Mouse (Mus musculus) ES-E14 (cell line): ENCODE results near the gene Sept9. TPM values are rescaled to one million over a fixed set of nuclear protein-coding genes. Genes with fewer than 3 reads are reported as not detected.
"Not testable (repeated sequence)": the region's sequence is repeated elsewhere in the genome, so short reads cannot be mapped to it uniquely, and the experiment has no call there.

Source experiments
- DNase-seq: peaks from one replicate; pipeline ENCODE4 v3.0.0-alpha.2; 2013; ENCODE audit warnings: low read depth, low spot score
- H3K27ac ChIP-seq: 2 replicates; pipeline ENCODE4 v1.5.1; 2012; ENCODE audit warnings: low read depth, mild to moderate bottlenecking, low read length, moderate library complexity, mixed read lengths; ENCODE audit not compliant: poor library complexity, insufficient read depth, severe bottlenecking
- H3K36me3 ChIP-seq: 2 replicates; pipeline ENCODE4 v1.6.1; 2012; ENCODE audit warnings: mild to moderate bottlenecking, low read length, moderate library complexity, mixed read lengths; ENCODE audit not compliant: control insufficient read depth, poor library complexity, insufficient read depth, severe bottlenecking
- H3K4me1 ChIP-seq, 2 experiments: fragments of 150-350 bp in 1 of 2; sonication (generic) in 1 of 2; 2 replicates each; pipeline ENCODE4 v1.6.1; 2012; ENCODE audit warnings: low read length in 2 of 2, mild to moderate bottlenecking in 1 of 2, mixed read lengths in 1 of 2; ENCODE audit not compliant: control insufficient read depth in 2 of 2, insufficient read depth in 2 of 2, poor library complexity in 1 of 2
- H3K4me3 ChIP-seq, 2 experiments: fragments of 150-350 bp in 1 of 2; sonication (generic) in 1 of 2; 2 replicates each; pipeline ENCODE4 v1.5.1; 2012; ENCODE audit warnings: low read length in 2 of 2, low read depth in 1 of 2, mild to moderate bottlenecking in 1 of 2, mixed read lengths in 1 of 2; ENCODE audit not compliant: insufficient read depth in 1 of 2, poor library complexity in 1 of 2, severe bottlenecking in 1 of 2
- H3K9ac ChIP-seq: 2 replicates; pipeline ENCODE4 v1.6.1; 2012; ENCODE audit warnings: low read depth, mild to moderate bottlenecking, low read length, mixed read lengths; ENCODE audit not compliant: poor library complexity, insufficient read depth, severe bottlenecking
- H3K9me3 ChIP-seq: fragments of 150-350 bp; sonication (generic); 2 replicates; pipeline ENCODE4 v1.6.1; 2012; ENCODE audit warnings: low read depth, mild to moderate bottlenecking, low read length; ENCODE audit not compliant: control insufficient read depth, insufficient read depth
- CHD2 ChIP-seq: IDR thresholded peaks from 2 replicates; pipeline ENCODE4 v1.6.1; 2014; ENCODE audit warnings: mild to moderate bottlenecking, low read depth, low read length, inconsistent platforms
- HCFC1 ChIP-seq: IDR thresholded peaks from 2 replicates; pipeline ENCODE4 v1.6.1; 2012; ENCODE audit warnings: low read length, inconsistent platforms, borderline replicate concordance; ENCODE audit not compliant: insufficient read depth
- MAFK ChIP-seq: IDR thresholded peaks from 2 replicates; pipeline ENCODE4 v1.6.1; 2014; ENCODE audit warnings: mild to moderate bottlenecking, low read depth, low read length, inconsistent platforms; ENCODE audit not compliant: insufficient read depth
- ZC3H11A ChIP-seq: IDR thresholded peaks from 2 replicates; pipeline ENCODE4 v1.6.1; 2012; ENCODE audit warnings: low read depth, mild to moderate bottlenecking, inconsistent platforms, low read length, borderline replicate concordance
- ZNF384 ChIP-seq: IDR thresholded peaks from 2 replicates; pipeline ENCODE4 v1.6.1; 2012; ENCODE audit warnings: low read depth, low read length, inconsistent platforms
- in situ Hi-C, 2 experiments: fragments of 600-800 bp; cut with MboI; formaldehyde crosslinking; loops; one replicate each; pipeline ENCODE4 v1.15.1; 2025; ENCODE audit warnings: low sequenced_read_pairs in 2 of 2, inconsistent platforms in 1 of 2; ENCODE audit not compliant: unreplicated experiment in 2 of 2
- total RNA-seq: library from RNA; depleted of rRNA; stranded (reverse); fragments of 300-350 nt; gene quantifications from 2 replicates; pipeline ENCODE4 v1.2.3, GENCODE M21; 2012

Sept9 gene
- total RNA-seq, 1 experiment = 65.7 TPM

DNA sequence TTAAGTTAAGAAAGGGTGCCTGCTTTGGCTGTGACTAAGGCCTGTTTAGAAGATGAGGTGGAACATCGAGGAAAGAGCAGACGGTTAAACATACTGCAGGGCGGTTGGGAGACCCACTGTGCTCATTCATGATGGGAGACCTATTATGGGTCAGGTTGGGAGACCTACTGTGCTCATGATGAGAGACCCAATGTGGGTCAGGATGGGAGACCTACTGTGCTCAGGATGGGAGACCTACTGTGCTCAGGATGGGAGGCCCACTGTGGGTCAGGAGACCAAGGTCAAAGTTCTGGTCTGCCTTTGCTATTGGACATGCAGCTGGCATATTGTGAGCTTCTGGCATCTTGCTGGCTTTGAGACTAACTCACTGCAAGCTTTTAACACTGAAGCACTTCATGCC is 139.6 kb downstream of the Sept9 start:
- H3K36me3 ChIP-seq = no peaks in the 10 kb centered on the region; the same call in 1 of the 2 replicates
- in situ Hi-C loops = no loop called here
- H3K4me3 ChIP-seq = no peak overlapping the region
- no peak for TF ChIP-seq ZNF384
- TF ChIP-seq ZC3H11A = no peak
- no peak for TF ChIP-seq HCFC1
- no peak for TF ChIP-seq MAFK
- no peak for TF ChIP-seq CHD2
- peaks cover 12 to 44% of the 10 kb centered on the region in 2 experiments for H3K4me1 ChIP-seq
- no peak for DNase-seq
- H3K9me3 ChIP-seq = no peaks in the 10 kb centered on the region
- no peak overlapping the region for H3K9ac ChIP-seq
- no peak overlapping the region for H3K27ac ChIP-seq

DNA sequence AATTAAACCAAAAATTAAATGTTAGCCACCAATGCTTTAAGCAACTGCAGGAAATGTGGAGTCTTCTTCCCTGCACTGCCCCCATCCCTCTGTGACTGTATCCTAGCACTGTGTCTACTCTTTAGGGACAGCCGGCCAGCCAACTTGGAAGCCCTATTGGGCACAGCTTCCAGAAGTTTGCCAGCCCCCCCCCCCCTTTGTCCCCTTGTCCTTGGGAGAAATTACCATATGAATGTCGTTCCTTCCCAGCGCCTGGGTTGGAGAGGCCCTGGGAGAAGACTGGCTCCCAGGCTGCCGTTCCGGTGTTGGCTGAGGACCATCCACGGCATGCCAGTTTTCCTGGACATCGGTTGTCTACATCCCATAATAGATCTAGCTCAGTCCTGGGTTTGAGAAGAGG is 141.8 kb downstream of the Sept9 start:
- Histone ChIP-seq H3K27ac (no peak overlapping the region), H3K4me1 (peaks cover 12 to 48% of the 10 kb centered on the region in 2 experiments)
- DNase-seq = no peak

DNA sequence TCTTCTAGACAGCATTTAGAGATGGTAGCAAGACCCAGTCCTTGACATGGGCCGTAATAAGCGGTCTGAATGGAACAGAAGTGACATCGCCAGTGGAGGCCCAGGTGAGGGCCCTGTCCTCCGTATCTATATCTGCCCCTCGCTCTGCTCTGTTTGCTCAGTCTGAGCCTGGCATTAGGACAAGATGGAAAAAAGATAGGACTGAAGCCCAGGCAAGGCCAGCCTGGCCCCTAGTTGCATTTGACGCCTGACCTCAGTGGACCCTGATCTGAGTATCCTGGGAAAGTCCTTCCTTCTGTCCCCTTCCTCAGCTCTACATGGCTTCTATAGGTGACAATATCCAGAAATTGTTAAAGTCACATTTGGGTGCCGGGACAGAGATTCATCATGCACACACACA is 142.6 kb downstream of the Sept9 start:
- Histone ChIP-seq H3K9me3 (no peaks in the 10 kb centered on the region), H3K9ac (no peak overlapping the region), H3K4me1 (peaks cover 12 to 52% of the 10 kb centered on the region in 2 experiments), H3K27ac (no peak overlapping the region), H3K36me3 (no peaks in the 10 kb centered on the region; the same call in 1 of the 2 replicates), H3K4me3 (no peak overlapping the region)
- in situ Hi-C loops = no loop called here
- no peak for TF ChIP-seq MAFK
- TF ChIP-seq ZNF384 = no peak
- no peak for TF ChIP-seq ZC3H11A
- no peak for TF ChIP-seq CHD2
- TF ChIP-seq HCFC1 = no peak
- DNase-seq = no peak

More for the DNA sequence above, 141.8 kb downstream of the Sept9 start:
- Histone ChIP-seq H3K4me3 (peak overlapping the region; percentile 6 to 19; a peak in 3 of 4 replicates), H3K9ac (no peak overlapping the region), H3K36me3 (no peaks in the 10 kb centered on the region; the same call in 1 of the 2 replicates), H3K9me3 (no peaks in the 10 kb centered on the region)
- in situ Hi-C loops = no loop called here
- no peak for TF ChIP-seq MAFK
- TF ChIP-seq HCFC1 = no peak
- no peak for TF ChIP-seq ZC3H11A
- TF ChIP-seq CHD2 = no peak
- no peak for TF ChIP-seq ZNF384

DNA sequence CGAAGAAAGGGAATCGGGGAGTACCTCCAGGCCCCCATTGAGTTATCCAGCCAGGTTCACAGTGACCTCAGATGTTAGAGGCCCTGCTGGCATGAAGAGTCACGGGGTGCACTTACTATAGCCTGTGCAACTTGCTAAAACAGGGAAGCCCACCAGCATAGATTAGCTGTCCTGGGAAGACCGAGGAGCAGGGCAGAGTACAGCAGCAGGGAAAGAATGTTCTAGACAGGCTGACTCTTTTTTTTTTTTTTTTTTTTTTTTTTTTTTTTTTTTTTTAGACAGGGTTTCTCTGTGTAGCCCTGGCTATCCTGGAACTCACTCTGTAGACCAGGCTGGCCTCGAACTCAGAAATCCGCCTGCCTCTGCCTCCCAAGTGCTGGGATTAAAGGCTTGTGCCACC is 143.0 kb downstream of the Sept9 start:
- H3K4me3 ChIP-seq, in situ Hi-C loops, DNase-seq, H3K9ac ChIP-seq, H3K36me3 ChIP-seq, H3K9me3 ChIP-seq, H3K27ac ChIP-seq: not testable (repeated sequence)
- peak; percentile 69 for TF ChIP-seq ZNF384
- peaks cover 12 to 56% of the 10 kb centered on the region in 2 experiments for H3K4me1 ChIP-seq

DNA sequence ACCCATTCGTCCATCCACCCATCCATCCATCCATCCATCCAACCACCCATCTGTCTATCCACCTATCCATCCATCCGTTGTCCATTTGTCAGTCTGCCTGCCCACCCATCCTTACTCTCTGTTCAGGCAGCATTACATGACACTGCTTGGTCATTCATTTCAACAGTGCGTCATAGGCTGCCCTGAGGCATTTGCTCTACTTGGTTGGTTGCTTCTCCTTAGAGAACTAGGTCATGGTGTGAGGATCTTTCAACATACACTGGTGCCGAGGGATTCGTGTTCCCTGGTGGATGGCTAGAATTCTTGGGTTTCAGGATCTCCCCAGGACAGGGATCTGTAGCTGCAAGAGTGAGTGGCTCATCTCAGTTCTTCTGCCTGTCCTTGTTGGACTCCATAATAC is 144.3 kb downstream of the Sept9 start:
- TF ChIP-seq HCFC1 (no peak), CHD2 (no peak), ZC3H11A (no peak), ZNF384 (no peak), MAFK (no peak)
- Histone ChIP-seq H3K4me3 (no peak overlapping the region), H3K27ac (no peak overlapping the region), H3K9ac (no peak overlapping the region), H3K36me3 (no peaks in the 10 kb centered on the region; the same call in 1 of the 2 replicates), H3K4me1 (peaks cover 8 to 54% of the 10 kb centered on the region in 2 experiments), H3K9me3 (no peaks in the 10 kb centered on the region)
- no peak for DNase-seq
- in situ Hi-C loops = no loop called here
